Mouse (Mus musculus): ENCODE results near the gene Cdc14b. TPM values are rescaled to one million over a fixed set of nuclear protein-coding genes. Genes with fewer than 3 reads are reported as not detected.

The Cdc14b gene
- total and polyA plus RNA-seq, 2 experiments from 2014 or later = 1.2 to 4.6 TPM

- TF ChIP-seq CTCF (IDR thresholded peaks at IDR 0.05) = no peak
- no peak for DNase-seq (ENCODE audit: low spot score)
These were observed 97.1 kb downstream of the Cdc14b start for GRCm38 (mm10) chr13:64178000-64178399.

GRCm38 (mm10) chr13:64169746-64170145 is 105.3 kb downstream of the Cdc14b start:
- DNase-seq (ENCODE audit: low spot score) (no peak), ATAC-seq (ENCODE audit: low FRiP score) (no peak)
- H3K36me3 ChIP-seq (ENCODE audit: insufficient read depth, low read length) = peaks cover 27% of the 10 kb centered on the region
- WGBS = 99% methylated on average over 25 of the region's 25 CpGs
- no peak overlapping the region for H3K4me3 ChIP-seq (ENCODE audit: low read depth, low read length)
- peaks cover 42% of the 10 kb centered on the region for H3K9me3 ChIP-seq (ENCODE audit: low read length)
- H3K4me2 ChIP-seq (ENCODE audit: low read depth, low read length, poor library complexity, severe bottlenecking) = no peak overlapping the region
- no peaks in the 10 kb centered on the region for H3K4me1 ChIP-seq (ENCODE audit: insufficient read depth, low read length)
- H3K27me3 ChIP-seq (ENCODE audit: insufficient read depth, low read length) = no peaks in the 10 kb centered on the region
- H3K27ac ChIP-seq (ENCODE audit: low read depth, low read length) = no peak overlapping the region
- no peak overlapping the region for H3K9ac ChIP-seq (replicated peaks; ENCODE audit: low read length, poor library complexity, severe bottlenecking)
- no peak for TF ChIP-seq CTCF (IDR thresholded peaks at IDR 0.05)

More at GRCm38 (mm10) chr13:64178000-64178399, 97.1 kb downstream of the Cdc14b start:
- WGBS = 79% methylated on average over 7 of the region's 7 CpGs
- no peak overlapping the region for H3K4me2 ChIP-seq (ENCODE audit: low read depth, low read length, poor library complexity, severe bottlenecking)
- no peak overlapping the region for H3K27ac ChIP-seq (ENCODE audit: low read depth, low read length)
- H3K4me1 ChIP-seq (ENCODE audit: insufficient read depth, low read length) = no peaks in the 10 kb centered on the region
- H3K27me3 ChIP-seq (ENCODE audit: insufficient read depth, low read length) = no peaks in the 10 kb centered on the region
- H3K36me3 ChIP-seq (ENCODE audit: insufficient read depth, low read length) = peaks cover 35% of the 10 kb centered on the region
- no peak overlapping the region for H3K4me3 ChIP-seq (ENCODE audit: low read depth, low read length)
- no peaks in the 10 kb centered on the region for H3K9me3 ChIP-seq (ENCODE audit: low read length)
- no peak for ATAC-seq (ENCODE audit: low FRiP score)
- no peak overlapping the region for H3K9ac ChIP-seq (replicated peaks; ENCODE audit: low read length, poor library complexity, severe bottlenecking)

DNA sequence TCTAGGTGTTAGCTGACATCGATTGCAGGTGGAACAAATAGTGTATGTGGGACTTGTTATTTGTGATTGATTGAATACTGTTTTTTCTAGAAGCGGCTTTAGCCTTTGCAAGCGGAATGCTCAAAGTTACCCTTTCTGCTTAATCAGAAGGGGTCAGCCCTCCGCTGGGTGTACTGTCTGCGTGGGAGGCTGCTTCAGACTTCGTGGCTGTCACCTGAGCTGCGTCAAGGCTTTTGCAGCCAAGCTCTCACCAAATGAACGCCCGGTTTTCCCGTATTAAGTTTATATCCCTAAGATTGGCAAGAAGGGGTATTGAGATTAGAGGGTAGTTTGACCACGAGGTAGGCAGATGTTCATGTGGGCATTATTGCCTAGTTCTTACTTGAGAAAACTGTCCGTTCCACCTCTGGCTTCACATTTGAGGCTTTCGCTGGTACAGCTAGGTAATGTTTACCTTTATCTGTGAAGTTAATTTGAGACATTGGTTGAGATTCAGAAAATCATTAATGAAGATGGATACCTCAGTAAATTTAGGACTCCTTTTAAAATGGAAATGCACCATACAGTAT is 111.9 kb downstream of the Cdc14b start:
- Histone ChIP-seq H3K9me3 (ENCODE audit: low read length) (peaks cover 10% of the 10 kb centered on the region; the same call in 1 of the 2 replicates), H3K4me3 (ENCODE audit: low read depth, low read length) (peak overlapping the region; percentile 88), H3K27ac (ENCODE audit: low read depth, low read length) (no peak overlapping the region), H3K4me1 (ENCODE audit: insufficient read depth, low read length) (no peaks in the 10 kb centered on the region), H3K36me3 (ENCODE audit: insufficient read depth, low read length) (no peaks in the 10 kb centered on the region; the same call in 1 of the 2 replicates), H3K27me3 (ENCODE audit: insufficient read depth, low read length) (no peaks in the 10 kb centered on the region), H3K4me2 (ENCODE audit: low read depth, low read length, poor library complexity, severe bottlenecking) (peak overlapping the region; percentile 97), H3K9ac (replicated peaks; ENCODE audit: low read length, poor library complexity, severe bottlenecking) (peak overlapping the region; percentile 92)
- DNase-seq (ENCODE audit: low spot score) (no peak), ATAC-seq (ENCODE audit: low FRiP score) (no peak)
- 37% methylated on average over 13 of the region's 13 CpGs for WGBS
- TF ChIP-seq CTCF (IDR thresholded peaks at IDR 0.05) = no peak

DNA sequence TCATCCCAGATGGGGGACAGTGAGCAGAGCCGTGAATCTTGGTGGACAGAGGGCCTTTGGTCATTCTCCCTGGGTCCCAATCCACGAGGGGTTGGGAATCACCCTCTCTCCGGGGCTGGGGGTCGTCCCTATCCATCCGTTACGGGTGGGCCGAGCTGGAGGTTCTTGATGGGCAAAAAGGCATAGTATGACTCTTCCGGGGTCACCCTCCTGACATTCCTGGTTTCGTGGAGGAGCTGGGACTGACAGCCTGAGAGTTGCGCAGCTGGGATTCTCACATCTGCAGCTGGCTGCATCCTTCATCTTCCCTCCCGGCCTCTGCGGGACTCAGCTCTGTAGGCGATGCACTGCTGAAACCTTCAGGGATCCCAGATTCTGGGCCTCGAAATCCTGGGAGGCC is 112.5 kb downstream of the Cdc14b start:
- Histone ChIP-seq H3K4me1 (ENCODE audit: insufficient read depth, low read length) (no peaks in the 10 kb centered on the region), H3K27me3 (ENCODE audit: insufficient read depth, low read length) (no peaks in the 10 kb centered on the region), H3K9ac (replicated peaks; ENCODE audit: low read length, poor library complexity, severe bottlenecking) (peak overlapping the region; percentile 92), H3K36me3 (ENCODE audit: insufficient read depth, low read length) (no peaks in the 10 kb centered on the region; the same call in 1 of the 2 replicates), H3K4me2 (ENCODE audit: low read depth, low read length, poor library complexity, severe bottlenecking) (peak overlapping the region; percentile 97), H3K27ac (ENCODE audit: low read depth, low read length) (no peak overlapping the region), H3K4me3 (ENCODE audit: low read depth, low read length) (peak overlapping the region; percentile 88), H3K9me3 (ENCODE audit: low read length) (peaks cover 7% of the 10 kb centered on the region; the same call in 1 of the 2 replicates)
- DNase-seq (ENCODE audit: low spot score) = peak; percentile 6
- WGBS = 1% methylated on average over 14 of the region's 14 CpGs
- TF ChIP-seq CTCF (IDR thresholded peaks at IDR 0.05) = no peak
- no peak for ATAC-seq (ENCODE audit: low FRiP score)

DNA sequence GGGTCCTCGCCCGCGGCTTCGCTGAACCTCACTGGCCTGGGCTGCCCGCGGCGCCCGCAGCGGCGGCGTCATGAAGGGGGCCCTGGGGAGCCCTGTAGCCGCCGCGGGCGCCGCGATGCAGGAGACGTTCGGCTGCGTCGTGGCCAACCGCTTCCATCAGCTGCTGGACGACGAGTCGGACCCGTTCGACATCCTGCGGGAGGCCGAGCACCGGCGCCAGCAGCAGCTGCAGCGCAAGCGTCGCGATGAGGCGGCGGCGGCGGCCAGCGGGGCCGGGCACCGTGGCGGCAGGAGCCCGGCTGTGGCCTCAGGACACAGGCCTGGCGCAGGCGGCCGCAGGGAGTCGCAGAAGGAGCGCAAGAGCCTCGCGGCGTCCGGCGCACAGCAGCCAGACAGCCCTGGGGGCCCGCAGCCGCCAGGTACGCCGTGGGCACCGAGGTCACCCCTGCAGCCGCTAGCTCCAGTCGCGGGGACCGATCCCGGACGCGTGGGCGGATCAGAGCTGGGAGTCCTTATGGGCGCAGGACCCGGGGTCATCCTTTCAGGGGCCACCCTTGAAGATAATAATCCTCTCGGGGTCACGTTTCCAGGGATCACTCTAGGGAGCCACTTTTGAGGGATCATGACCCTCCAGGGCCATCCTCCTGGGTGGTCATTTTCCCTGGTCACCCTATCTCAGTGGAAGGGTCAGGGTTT is 113.0 kb downstream of the Cdc14b start:
- under 1% methylated on average over 67 of the region's 71 CpGs for WGBS
- peak overlapping the region; percentile 88 for H3K4me3 ChIP-seq (ENCODE audit: low read depth, low read length)
- no peaks in the 10 kb centered on the region; the same call in 1 of the 2 replicates for H3K36me3 ChIP-seq (ENCODE audit: insufficient read depth, low read length)
- peak overlapping the region; percentile 97 for H3K4me2 ChIP-seq (ENCODE audit: low read depth, low read length, poor library complexity, severe bottlenecking)
- ATAC-seq (ENCODE audit: low FRiP score) = peak; percentile 70
- peak overlapping the region; percentile 78 for H3K27ac ChIP-seq (ENCODE audit: low read depth, low read length)
- DNase-seq (ENCODE audit: low spot score) = no peak
- 0 out of 2 replicates have a peak, but pooled peaks cover 4% of the 10 kb centered on the region for H3K9me3 ChIP-seq (ENCODE audit: low read length)
- TF ChIP-seq CTCF (IDR thresholded peaks at IDR 0.05) = no peak
- no peaks in the 10 kb centered on the region for H3K27me3 ChIP-seq (ENCODE audit: insufficient read depth, low read length)
- peak overlapping the region; percentile 92 for H3K9ac ChIP-seq (replicated peaks; ENCODE audit: low read length, poor library complexity, severe bottlenecking)
- H3K4me1 ChIP-seq (ENCODE audit: insufficient read depth, low read length) = no peaks in the 10 kb centered on the region

- ATAC-seq (ENCODE audit: low FRiP score) = peak; percentile 98
These were observed 113.6 kb downstream of the Cdc14b start, which contains the start of gene Habp4 for GRCm38 (mm10) chr13:64161548-64161915. Habp4 (plus strand) TSS chr13:64161824.

More at GRCm38 (mm10) chr13:64161548-64161915, 113.6 kb downstream of the Cdc14b start, which contains the start of gene Habp4:
- Histone ChIP-seq H3K9me3 (ENCODE audit: low read length) (0 out of 2 replicates have a peak, but pooled peaks cover under 1% of the 10 kb centered on the region), H3K36me3 (ENCODE audit: insufficient read depth, low read length) (no peaks in the 10 kb centered on the region; the same call in 1 of the 2 replicates), H3K4me1 (ENCODE audit: insufficient read depth, low read length) (no peaks in the 10 kb centered on the region), H3K27me3 (ENCODE audit: insufficient read depth, low read length) (no peaks in the 10 kb centered on the region), H3K27ac (ENCODE audit: low read depth, low read length) (peak within 1 kb of the TSS; percentile 78), H3K4me3 (ENCODE audit: low read depth, low read length) (peak within 1 kb of the TSS; percentile 88), H3K9ac (replicated peaks; ENCODE audit: low read length, poor library complexity, severe bottlenecking) (peak within 1 kb of the TSS; percentile 92), H3K4me2 (ENCODE audit: low read depth, low read length, poor library complexity, severe bottlenecking) (peak within 1 kb of the TSS; percentile 97)
- no peak for TF ChIP-seq CTCF (IDR thresholded peaks at IDR 0.05)
- DNase-seq (ENCODE audit: low spot score) = peak; percentile 98
- 0% methylated on average over 25 of the region's 31 CpGs for WGBS

Measured in midbrain, postnatal 0 days (tissue).